Comparison of ENCODE assay signal across 9 mouse cellular contexts in the genomic region with DNA sequence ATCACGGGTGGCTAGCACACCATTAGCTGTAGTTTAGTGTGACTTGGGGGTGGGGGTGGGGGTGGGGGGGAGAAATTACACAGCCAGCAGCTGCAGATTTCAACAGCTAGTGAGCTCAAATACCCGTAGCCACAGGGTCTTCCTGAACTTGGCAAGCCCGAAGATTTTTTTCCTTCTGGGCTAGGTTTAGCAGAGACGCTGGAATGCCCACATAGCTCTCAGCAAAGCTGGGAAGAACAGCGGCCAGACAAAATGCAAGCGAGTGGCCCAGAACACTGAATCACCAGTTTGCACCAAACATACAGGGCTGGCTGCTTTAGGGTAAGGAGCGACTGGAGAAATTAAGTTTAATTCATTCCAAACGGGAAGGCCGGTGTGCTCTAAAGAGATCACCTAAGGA. TPM values are rescaled to one million over a fixed set of nuclear protein-coding genes. Genes with fewer than 3 reads are reported as not detected.
DNase-seq lines count a peak whose midpoint lies in the region; ATAC-seq and TF ChIP-seq lines count a peak whose summit lies in the region.
"Had no signal": no experiment of that assay in that cellular context is flagged by ENCODE, and none has a peak within 500 bp of the region (broad histone marks: within the 10 kb centered on the region; RNA-seq: fewer than 3 reads in every experiment).

No protein-coding gene starts in this region.

- no peaks in the 10 kb centered on the region for H3K36me3 ChIP-seq in neural tube, embryonic 11.5 days (ENCODE audit: control insufficient read depth, insufficient read depth, low read length)
- H3K36me3 ChIP-seq in liver, embryonic 12.5 days, result no peaks in the 10 kb centered on the region
- no peaks in the 10 kb centered on the region for H3K36me3 ChIP-seq in stomach, postnatal 0 days (ENCODE audit: control insufficient read depth, insufficient read depth, low read length)

- no peaks in the 10 kb centered on the region for H3K9me3 ChIP-seq in neural tube, embryonic 11.5 days (ENCODE audit: control insufficient read depth, low read length)
- no peaks in the 10 kb centered on the region for H3K9me3 ChIP-seq in liver, embryonic 12.5 days (replicated peaks)
- H3K9me3 ChIP-seq in stomach, postnatal 0 days (ENCODE audit: control insufficient read depth, low read length), result no peaks in the 10 kb centered on the region

- TF ChIP-seq CTCF in stomach, postnatal 0 days (IDR thresholded peaks at IDR 0.05; ENCODE audit: low read depth), result no peak

- ATAC-seq in neural tube, embryonic 11.5 days (ENCODE audit: insufficient read depth, low FRiP score, low TSS enrichment), result no peak
- no peak for ATAC-seq in liver, embryonic 12.5 days
- no peak for ATAC-seq in stomach, postnatal 0 days (ENCODE audit: low FRiP score, low TSS enrichment)
- no peak for ATAC-seq in erythroid progenitor cell, adult 5-6 weeks (replicated peaks; ENCODE audit: low FRiP score, poor library complexity, severe bottlenecking)

- DNase-seq in embryo, embryonic 10.5 days (ENCODE audit: low spot score), result peak; percentile 37
- DNase-seq in embryo, embryonic 9.5 days (ENCODE audit: extremely low spot score), result no peak
- no peak for DNase-seq in neural tube, embryonic 11.5 days (ENCODE audit: low spot score)
- DNase-seq in neural tube, embryonic 10.5 days (ENCODE audit: extremely low spot score, low spot score), result no peak
- no peak for DNase-seq in stomach, postnatal 0 days (ENCODE audit: low spot score)
- no peak for DNase-seq in thymus, adult 18-20 months
- DNase-seq: spleen, adult 18-20 months had no signal

- no peaks in the 10 kb centered on the region for H3K27me3 ChIP-seq in neural tube, embryonic 11.5 days (ENCODE audit: control insufficient read depth, insufficient read depth, low read length)
- peaks cover 33% of the 10 kb centered on the region for H3K27me3 ChIP-seq in liver, embryonic 12.5 days (replicated peaks)
- H3K27me3 ChIP-seq in stomach, postnatal 0 days (ENCODE audit: control insufficient read depth, insufficient read depth, low read length), result no peaks in the 10 kb centered on the region

- H3K9ac ChIP-seq in neural tube, embryonic 11.5 days (ENCODE audit: low read length), result no peak overlapping the region
- H3K9ac ChIP-seq in liver, embryonic 12.5 days, result no peak overlapping the region
- no peak overlapping the region for H3K9ac ChIP-seq in stomach, postnatal 0 days (ENCODE audit: low read length)

- no peak overlapping the region for H3K27ac ChIP-seq in neural tube, embryonic 11.5 days (ENCODE audit: low read depth, low read length)
- peak overlapping the region; percentile 38; the same call in 1 of the 2 replicates for H3K27ac ChIP-seq in liver, embryonic 12.5 days
- no peak overlapping the region for H3K27ac ChIP-seq in stomach, postnatal 0 days (replicated peaks)

- no peaks in the 10 kb centered on the region for H3K4me1 ChIP-seq in neural tube, embryonic 11.5 days (ENCODE audit: control insufficient read depth, insufficient read depth, low read length)
- H3K4me1 ChIP-seq in liver, embryonic 12.5 days, result no peaks in the 10 kb centered on the region
- no peaks in the 10 kb centered on the region for H3K4me1 ChIP-seq in stomach, postnatal 0 days (replicated peaks; ENCODE audit: control insufficient read depth, insufficient read depth)

- TF ChIP-seq EP300 in stomach, postnatal 0 days (optimal IDR thresholded peaks at IDR 0.05), result no peak

- H3K4me2 ChIP-seq in neural tube, embryonic 11.5 days (ENCODE audit: low read depth), result peak overlapping the region; percentile 99
- peak overlapping the region; percentile 72 for H3K4me2 ChIP-seq in liver, embryonic 12.5 days
- H3K4me2 ChIP-seq in stomach, postnatal 0 days (replicated peaks; ENCODE audit: low read depth), result peak overlapping the region; percentile 99

- H3K4me3 ChIP-seq in neural tube, embryonic 11.5 days (ENCODE audit: low read depth, low read length), result peak overlapping the region; percentile 55
- peak overlapping the region; percentile 57 for H3K4me3 ChIP-seq in liver, embryonic 12.5 days
- H3K4me3 ChIP-seq in stomach, postnatal 0 days (ENCODE audit: low read depth, low read length), result peak overlapping the region; percentile 60; the same call in 1 of the 2 replicates

- WGBS in neural tube, embryonic 11.5 days, result 17% methylated on average over 9 of the region's 9 CpGs
- 24% methylated on average over 9 of the region's 9 CpGs for WGBS in liver, embryonic 12.5 days (ENCODE audit: insufficient replicate concordance)
- WGBS in stomach, postnatal 0 days, result 14% methylated on average over 9 of the region's 9 CpGs

RNA-seq across cellular contexts. Expression of a gene that starts 0.9 kb away (rescaled TPM):
- polyA plus RNA-seq in neural tube, embryonic 11.5 days (2014; fragmentation: Nextera tagmentation; extraction: Ambion mirVana), result 1.3 and 2.0 TPM in 2 replicates
- 10.9 and 11.7 TPM in 2 replicates for polyA plus RNA-seq in liver, embryonic 12.5 days (2016; fragmentation: Nextera tagmentation; extraction: Ambion mirVana)
- 0.63 and 0.74 TPM in 2 replicates for polyA plus RNA-seq in stomach, postnatal 0 days (2015; fragmentation: Nextera tagmentation; extraction: Ambion mirVana)
- 0.36 TPM in 1 of 2 replicates, not detected in the other for total RNA-seq in erythroid progenitor cell, adult 5-6 weeks (2015; ENCODE audit: low replicate concordance)
- not detected in 2 replicates for total RNA-seq in erythroid progenitor cell, adult 5-6 weeks (2017; ENCODE audit: low replicate concordance)
